In the genomic region with DNA sequence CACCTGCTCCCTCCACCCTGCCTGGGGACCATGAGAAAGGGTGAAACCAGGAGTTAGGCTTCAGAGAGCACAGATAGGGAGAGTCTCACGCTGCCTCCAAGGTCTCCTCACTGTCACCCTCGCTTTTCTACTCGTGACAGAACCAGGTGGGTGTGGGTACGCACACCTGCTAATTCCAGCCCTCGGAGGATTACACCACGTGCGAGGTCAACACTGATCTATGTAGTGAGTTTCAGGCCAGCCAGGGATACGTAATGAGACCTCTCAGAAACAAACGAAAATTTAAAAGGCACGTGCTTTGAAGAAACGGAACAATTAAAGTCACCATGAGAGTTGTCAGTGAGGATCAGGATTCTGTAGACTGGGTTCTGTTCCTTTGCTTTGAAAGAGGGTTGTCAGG, we compare ENCODE assay signal across 22 mouse cellular contexts. TPM values are rescaled to one million over a fixed set of nuclear protein-coding genes. Genes with fewer than 3 reads are reported as not detected.
DNase-seq lines count a peak whose midpoint lies in the region; ATAC-seq and TF ChIP-seq lines count a peak whose summit lies in the region.
"Had no signal": no experiment of that assay in that cellular context is flagged by ENCODE, and none has a peak within 500 bp of the region (broad histone marks: within the 10 kb centered on the region; RNA-seq: fewer than 3 reads in every experiment).

No protein-coding gene starts in this region.

- H3K4me2 ChIP-seq in CH12.LX (ENCODE audit: insufficient read depth, low read depth, poor library complexity, severe bottlenecking): no peak overlapping the region
- H3K4me2 ChIP-seq in kidney, embryonic 16.5 days (replicated peaks; ENCODE audit: low read depth, low read length): no peak overlapping the region
- no peak overlapping the region for H3K4me2 ChIP-seq in kidney, embryonic 15.5 days

- DNase-seq in A20 (ENCODE audit: low read depth, low spot score): peak; percentile 85
- DNase-seq in CH12.LX (ENCODE audit: extremely low read depth): no peak
- DNase-seq in splenic B cell, adult 2 months (ENCODE audit: low read depth, low spot score): peak; percentile 25
- no peak for DNase-seq in lung, adult 2 months
- DNase-seq: adrenal gland, adult 2 months; adrenal gland, adult 8-10 months; adrenal gland, postnatal 10 days; adrenal gland, postnatal 14 days; adrenal gland, postnatal 25 days; adrenal gland, postnatal 36 days; B cell, adult 2 months; cerebellum, adult 11 months; cerebellum, adult 11-12 months; cerebellum, adult 18-20 months; cerebellum, adult 2 months; cerebellum, adult 8-10 months had no signal

- in situ Hi-C loops in CH12.LX (cut with MboI; ENCODE audit: low pct_ligation_motif_present, low pct_unique_long_range_greater_than_20kb, low sequenced_read_pairs): no loop called here

- TF ChIP-seq EP300 in CH12.LX (IDR thresholded peaks at IDR 0.05; ENCODE audit: low read length): no peak

- ATAC-seq in kidney, embryonic 16.5 days (ENCODE audit: low FRiP score, low TSS enrichment): no peak
- no peak for ATAC-seq in kidney, embryonic 15.5 days (replicated peaks; ENCODE audit: low FRiP score)
- ATAC-seq: activated CD4-positive, CD25-positive, alpha-beta regulatory T cell, adult 4 months; CD4-positive, CD25-positive, alpha-beta regulatory T cell, adult 4 months; Patski had no signal

- H3K9ac ChIP-seq in CH12.LX (ENCODE audit: insufficient read depth, low read depth): no peak overlapping the region
- no peak overlapping the region for H3K9ac ChIP-seq in kidney, embryonic 16.5 days (replicated peaks; ENCODE audit: low read length)
- no peak overlapping the region for H3K9ac ChIP-seq in kidney, embryonic 15.5 days

- no peak overlapping the region for H3K27ac ChIP-seq in CH12.LX (ENCODE audit: insufficient read depth, low read depth)
- H3K27ac ChIP-seq in kidney, embryonic 16.5 days (ENCODE audit: low read length): no peak overlapping the region
- no peak overlapping the region for H3K27ac ChIP-seq in kidney, embryonic 15.5 days

- TF ChIP-seq CTCF in CH12.LX (conservative IDR thresholded peaks at IDR 0.05 in 1 of 2, IDR thresholded peaks at IDR 0.05 in 1 of 2; ENCODE audit: low read depth in 2 of 2, low read length in 2 of 2): no peak
- no peak for TF ChIP-seq CTCF in lung, adult 2 months (IDR thresholded peaks at IDR 0.05; ENCODE audit: insufficient read depth, low read length)

- H3K4me3 ChIP-seq in CH12.LX (replicated peaks in 1 of 3; ENCODE audit: low read depth in 2 of 3, low read length in 2 of 3, poor library complexity in 1 of 3): no peak overlapping the region
- H3K4me3 ChIP-seq in lung, adult 2 months (replicated peaks; ENCODE audit: extremely low read depth, low read depth, low read length): no peak overlapping the region
- H3K4me3 ChIP-seq in kidney, embryonic 16.5 days (ENCODE audit: low read length): no peak overlapping the region
- H3K4me3 ChIP-seq in kidney, embryonic 15.5 days (replicated peaks): no peak overlapping the region

- peaks cover 2 to 47% of the 10 kb centered on the region in 2 experiments for H3K36me3 ChIP-seq in CH12.LX (replicated peaks in 1 of 2; ENCODE audit: control insufficient read depth in 1 of 2, insufficient read depth in 1 of 2, low read length in 1 of 2)
- peaks cover 7% of the 10 kb centered on the region; the same call in 1 of the 2 replicates for H3K36me3 ChIP-seq in splenic B cell, adult 2 months (ENCODE audit: control insufficient read depth, insufficient read depth, low read length, poor library complexity, severe bottlenecking)
- peaks cover 46% of the 10 kb centered on the region for H3K36me3 ChIP-seq in kidney, embryonic 16.5 days (ENCODE audit: insufficient read depth, low read length)
- peaks cover 63% of the 10 kb centered on the region for H3K36me3 ChIP-seq in kidney, embryonic 15.5 days

- H3K4me1 ChIP-seq in CH12.LX (ENCODE audit: control insufficient read depth in 1 of 2, insufficient read depth in 2 of 2): peaks cover 16 to 49% of the 10 kb centered on the region in 2 experiments
- H3K4me1 ChIP-seq in lung, adult 2 months (ENCODE audit: control insufficient read depth, insufficient read depth, low read length): no peaks in the 10 kb centered on the region
- H3K4me1 ChIP-seq in kidney, embryonic 16.5 days (ENCODE audit: insufficient read depth, low read length): no peaks in the 10 kb centered on the region
- no peaks in the 10 kb centered on the region; the same call in 1 of the 2 replicates for H3K4me1 ChIP-seq in kidney, embryonic 15.5 days

- WGBS in lung, adult 2 months: 91% methylated on average over 11 of the region's 11 CpGs
- 94% methylated on average over 11 of the region's 11 CpGs for WGBS in kidney, embryonic 16.5 days
- 92% methylated on average over 11 of the region's 11 CpGs for WGBS in kidney, embryonic 15.5 days

- dilution Hi-C loops in CH12.LX (cut with MboI; ENCODE audit: extremely low pct_ligation_motif_present, extremely low pct_unique_long_range_greater_than_20kb, low sequenced_read_pairs): no loop called here

- H3K79me2 ChIP-seq in CH12.LX (replicated peaks; ENCODE audit: control insufficient read depth, extremely low read depth, insufficient read depth, poor library complexity, severe bottlenecking): no peaks in the 10 kb centered on the region

- H3K9me3 ChIP-seq in CH12.LX (replicated peaks; ENCODE audit: low read length): no peaks in the 10 kb centered on the region
- H3K9me3 ChIP-seq in kidney, embryonic 16.5 days (ENCODE audit: low read length): no peaks in the 10 kb centered on the region
- H3K9me3 ChIP-seq in kidney, embryonic 15.5 days (replicated peaks): no peaks in the 10 kb centered on the region
- H3K9me3 ChIP-seq: G1E had no signal

- no peak for TF ChIP-seq RAD21 in CH12.LX (IDR thresholded peaks at IDR 0.05; ENCODE audit: low read depth, low read length)

- H3K27me3 ChIP-seq in CH12.LX (replicated peaks): no peaks in the 10 kb centered on the region
- no peaks in the 10 kb centered on the region for H3K27me3 ChIP-seq in splenic B cell, adult 2 months (ENCODE audit: control insufficient read depth, insufficient read depth, low read length, poor library complexity, severe bottlenecking)
- H3K27me3 ChIP-seq in kidney, embryonic 16.5 days (ENCODE audit: insufficient read depth, low read length): no peaks in the 10 kb centered on the region
- no peaks in the 10 kb centered on the region for H3K27me3 ChIP-seq in kidney, embryonic 15.5 days
- H3K27me3 ChIP-seq: Patski had no signal

- TF ChIP-seq POLR2A in CH12.LX (IDR thresholded peaks at IDR 0.05; ENCODE audit: low read depth, low read length): no peak
- TF ChIP-seq POLR2A in lung, adult 2 months (IDR thresholded peaks at IDR 0.05; ENCODE audit: borderline replicate concordance, extremely low read depth, low read depth, low read length): no peak

TF ChIP-seq in CH12.LX, 34 proteins besides CTCF, POLR2A, EP300 and RAD21 (continues in another document):
- no peak for TF ChIP-seq JUN (IDR thresholded peaks at IDR 0.05; ENCODE audit: insufficient read depth, low read depth, low read length)
- no peak for TF ChIP-seq SMC3 (IDR thresholded peaks at IDR 0.05; ENCODE audit: low read depth, low read length)
- TF ChIP-seq ETS1 (conservative IDR thresholded peaks at IDR 0.05; ENCODE audit: low read depth, low read length): no peak
- TF ChIP-seq ZMIZ1 (IDR thresholded peaks at IDR 0.05; ENCODE audit: low read depth, low read length): no peak
- peak; percentile 65 for TF ChIP-seq BHLHE40 (IDR thresholded peaks at IDR 0.05; ENCODE audit: low read depth, low read length)
- TF ChIP-seq NRF1 (IDR thresholded peaks at IDR 0.05; ENCODE audit: low read depth, low read length): no peak
- TF ChIP-seq MAX (IDR thresholded peaks at IDR 0.05; ENCODE audit: low read length): 0 out of 2 replicates have a peak, but pooled peaks have one; percentile 63
- no peak for TF ChIP-seq CHD2 (IDR thresholded peaks at IDR 0.05; ENCODE audit: low read length)
- TF ChIP-seq ZKSCAN1 (IDR thresholded peaks at IDR 0.05; ENCODE audit: borderline replicate concordance, low read depth, low read length): no peak
- no peak for TF ChIP-seq MAZ (IDR thresholded peaks at IDR 0.05; ENCODE audit: low read depth, low read length)

RNA-seq across cellular contexts. Expression of a gene that starts 7.9 kb away (rescaled TPM):
- total RNA-seq in CH12.LX (2012; rRNA removed): 30.4 and 37.7 TPM in 2 replicates
- total RNA-seq in CH12.LX (2014; rRNA removed): 16.7 and 24.2 TPM in 2 replicates
- polyA plus RNA-seq in CH12.LX (2012; ENCODE audit: insufficient read length, low read depth): 27.0 and 27.7 TPM in 2 replicates
- polyA plus RNA-seq in lung, adult 2 months (2012; rRNA removed): 30.9 and 32.4 TPM in 2 replicates
- polyA plus RNA-seq in kidney, embryonic 16.5 days (2015; fragmentation: Nextera tagmentation; extraction: Ambion mirVana): 201 and 210 TPM in 2 replicates
- 154 and 166 TPM in 2 replicates for polyA plus RNA-seq in kidney, embryonic 15.5 days (2015; fragmentation: Nextera tagmentation; extraction: Ambion mirVana)

RNA-seq across cellular contexts. Expression of a gene that starts 7.9 kb away (rescaled TPM):
- total RNA-seq in CH12.LX (2012; rRNA removed) (6.2 and 7.1 TPM in 2 replicates), CH12.LX (2014; rRNA removed) (6.5 and 6.8 TPM in 2 replicates)
- polyA plus RNA-seq in CH12.LX (2012; ENCODE audit: insufficient read length, low read depth): 7.4 and 8.1 TPM in 2 replicates
- 28.1 and 34.0 TPM in 2 replicates for polyA plus RNA-seq in lung, adult 2 months (2012; rRNA removed)
- polyA plus RNA-seq in kidney, embryonic 16.5 days (2015; fragmentation: Nextera tagmentation; extraction: Ambion mirVana): 16.9 and 17.6 TPM in 2 replicates
- 13.9 and 14.2 TPM in 2 replicates for polyA plus RNA-seq in kidney, embryonic 15.5 days (2015; fragmentation: Nextera tagmentation; extraction: Ambion mirVana)

RNA-seq across cellular contexts. Expression of a gene that starts 33.9 kb away (rescaled TPM):
- 195 and 249 TPM in 2 replicates for total RNA-seq in CH12.LX (2012; rRNA removed)
- 176 and 190 TPM in 2 replicates for total RNA-seq in CH12.LX (2014; rRNA removed)
- polyA plus RNA-seq in CH12.LX (2012; ENCODE audit: insufficient read length, low read depth): 225 and 275 TPM in 2 replicates
- polyA plus RNA-seq in lung, adult 2 months (2012; rRNA removed): 12.4 and 17.9 TPM in 2 replicates
- polyA plus RNA-seq in kidney, embryonic 16.5 days (2015; fragmentation: Nextera tagmentation; extraction: Ambion mirVana): 122 and 123 TPM in 2 replicates
- 123 and 130 TPM in 2 replicates for polyA plus RNA-seq in kidney, embryonic 15.5 days (2015; fragmentation: Nextera tagmentation; extraction: Ambion mirVana)

RNA-seq across cellular contexts. Expression of a gene that starts 33.9 kb away (rescaled TPM):
- total RNA-seq in CH12.LX (2012; rRNA removed): 25.7 and 33.7 TPM in 2 replicates
- total RNA-seq in CH12.LX (2014; rRNA removed): 19.1 and 20.8 TPM in 2 replicates
- 10.2 and 12.0 TPM in 2 replicates for polyA plus RNA-seq in CH12.LX (2012; ENCODE audit: insufficient read length, low read depth)
- 38.3 and 42.7 TPM in 2 replicates for polyA plus RNA-seq in lung, adult 2 months (2012; rRNA removed)
- 27.6 and 32.7 TPM in 2 replicates for polyA plus RNA-seq in kidney, embryonic 16.5 days (2015; fragmentation: Nextera tagmentation; extraction: Ambion mirVana)
- polyA plus RNA-seq in kidney, embryonic 15.5 days (2015; fragmentation: Nextera tagmentation; extraction: Ambion mirVana): 32.2 and 32.3 TPM in 2 replicates

RNA-seq across cellular contexts. Expression of a gene that starts 34.0 kb away (rescaled TPM):
- total RNA-seq in CH12.LX (2012; rRNA removed): 71.9 and 90.8 TPM in 2 replicates
- total RNA-seq in CH12.LX (2014; rRNA removed): 26.0 and 43.0 TPM in 2 replicates
- 77.4 and 102 TPM in 2 replicates for polyA plus RNA-seq in CH12.LX (2012; ENCODE audit: insufficient read length, low read depth)
- polyA plus RNA-seq in lung, adult 2 months (2012; rRNA removed): 163 and 183 TPM in 2 replicates
- polyA plus RNA-seq in kidney, embryonic 16.5 days (2015; fragmentation: Nextera tagmentation; extraction: Ambion mirVana): 72.2 and 73.6 TPM in 2 replicates
- polyA plus RNA-seq in kidney, embryonic 15.5 days (2015; fragmentation: Nextera tagmentation; extraction: Ambion mirVana): 66.4 and 72.2 TPM in 2 replicates

Comparison
In these comparisons a context has a peak if more than half of its experiments do, and no peak if none do; other contexts are left out.
1. DNase-seq: peak in A20 (single experiment) and splenic B cell, adult 2 months (single experiment); none in CH12.LX (single experiment) and lung, adult 2 months (single experiment).